Mouse (Mus musculus) ES-E14 (cell line): ENCODE measurements around the gene Vps52. TPM values are rescaled to one million over a fixed set of nuclear protein-coding genes. Genes with fewer than 3 reads are reported as not detected.

Source experiments
- DNase-seq: peaks from one replicate; pipeline ENCODE4 v3.0.0-alpha.2; 2013; ENCODE audit warnings: low read depth, low spot score
- H3K27ac ChIP-seq: 2 replicates; pipeline ENCODE4 v1.5.1; 2012; ENCODE audit warnings: low read depth, mild to moderate bottlenecking, low read length, moderate library complexity, mixed read lengths; ENCODE audit not compliant: poor library complexity, insufficient read depth, severe bottlenecking
- H3K36me3 ChIP-seq: 2 replicates; pipeline ENCODE4 v1.6.1; 2012; ENCODE audit warnings: mild to moderate bottlenecking, low read length, moderate library complexity, mixed read lengths; ENCODE audit not compliant: control insufficient read depth, poor library complexity, insufficient read depth, severe bottlenecking
- H3K4me1 ChIP-seq, 2 experiments: fragments of 150-350 bp in 1 of 2; sonication (generic) in 1 of 2; 2 replicates each; pipeline ENCODE4 v1.6.1; 2012; ENCODE audit warnings: low read length in 2 of 2, mild to moderate bottlenecking in 1 of 2, mixed read lengths in 1 of 2; ENCODE audit not compliant: control insufficient read depth in 2 of 2, insufficient read depth in 2 of 2, poor library complexity in 1 of 2
- H3K4me3 ChIP-seq, 2 experiments: fragments of 150-350 bp in 1 of 2; sonication (generic) in 1 of 2; 2 replicates each; pipeline ENCODE4 v1.5.1; 2012; ENCODE audit warnings: low read length in 2 of 2, low read depth in 1 of 2, mild to moderate bottlenecking in 1 of 2, mixed read lengths in 1 of 2; ENCODE audit not compliant: insufficient read depth in 1 of 2, poor library complexity in 1 of 2, severe bottlenecking in 1 of 2
- H3K9ac ChIP-seq: 2 replicates; pipeline ENCODE4 v1.6.1; 2012; ENCODE audit warnings: low read depth, mild to moderate bottlenecking, low read length, mixed read lengths; ENCODE audit not compliant: poor library complexity, insufficient read depth, severe bottlenecking
- H3K9me3 ChIP-seq: fragments of 150-350 bp; sonication (generic); 2 replicates; pipeline ENCODE4 v1.6.1; 2012; ENCODE audit warnings: low read depth, mild to moderate bottlenecking, low read length; ENCODE audit not compliant: control insufficient read depth, insufficient read depth
- CHD2 ChIP-seq: IDR thresholded peaks from 2 replicates; pipeline ENCODE4 v1.6.1; 2014; ENCODE audit warnings: mild to moderate bottlenecking, low read depth, low read length, inconsistent platforms
- HCFC1 ChIP-seq: IDR thresholded peaks from 2 replicates; pipeline ENCODE4 v1.6.1; 2012; ENCODE audit warnings: low read length, inconsistent platforms, borderline replicate concordance; ENCODE audit not compliant: insufficient read depth
- MAFK ChIP-seq: IDR thresholded peaks from 2 replicates; pipeline ENCODE4 v1.6.1; 2014; ENCODE audit warnings: mild to moderate bottlenecking, low read depth, low read length, inconsistent platforms; ENCODE audit not compliant: insufficient read depth
- ZC3H11A ChIP-seq: IDR thresholded peaks from 2 replicates; pipeline ENCODE4 v1.6.1; 2012; ENCODE audit warnings: low read depth, mild to moderate bottlenecking, inconsistent platforms, low read length, borderline replicate concordance
- ZNF384 ChIP-seq: IDR thresholded peaks from 2 replicates; pipeline ENCODE4 v1.6.1; 2012; ENCODE audit warnings: low read depth, low read length, inconsistent platforms
- in situ Hi-C, 2 experiments: fragments of 600-800 bp; cut with MboI; formaldehyde crosslinking; loops; one replicate each; pipeline ENCODE4 v1.15.1; 2025; ENCODE audit warnings: low sequenced_read_pairs in 2 of 2, inconsistent platforms in 1 of 2; ENCODE audit not compliant: unreplicated experiment in 2 of 2
- total RNA-seq: library from RNA; depleted of rRNA; stranded (reverse); fragments of 300-350 nt; gene quantifications from 2 replicates; pipeline ENCODE4 v1.2.3, GENCODE M21; 2012

The Vps52 gene
- total RNA-seq, 1 experiment, result 23.2 TPM

DNA sequence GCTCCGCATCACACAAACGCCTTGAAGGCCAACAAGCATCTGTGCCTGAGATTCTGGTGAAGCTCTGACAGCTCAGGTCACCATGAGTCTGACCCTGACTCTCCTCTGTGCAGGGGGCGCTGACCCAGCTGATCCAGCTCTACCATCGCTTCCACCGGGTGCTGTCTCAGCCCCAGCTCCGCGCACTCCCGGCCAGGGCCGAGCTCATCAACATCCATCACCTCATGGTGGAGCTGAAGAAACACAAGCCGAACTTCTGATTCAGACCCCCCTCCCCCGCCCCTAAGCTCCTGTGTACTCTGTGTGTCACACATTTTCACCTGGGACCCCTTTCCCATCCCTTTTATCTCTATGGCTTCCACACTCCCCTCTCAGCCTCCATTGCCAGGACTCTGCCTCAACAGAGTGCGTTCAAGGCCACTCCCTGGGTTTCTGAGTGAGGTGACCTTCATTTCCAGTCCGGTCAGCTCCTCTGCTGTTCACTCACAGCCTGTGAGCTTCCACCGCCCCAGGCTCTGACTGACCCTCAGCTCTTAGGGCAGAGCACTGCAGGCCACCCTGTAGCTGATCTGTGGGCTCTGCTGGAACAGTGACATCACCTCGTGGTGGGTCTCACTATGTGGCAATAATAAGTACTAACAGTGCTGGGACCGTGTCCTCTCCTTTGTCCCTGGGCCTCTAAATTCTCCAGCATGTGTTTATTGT lies 10.4 kb downstream of the Vps52 start:
- Histone ChIP-seq H3K9ac (no peak overlapping the region), H3K4me1 (no peaks in the 10 kb centered on the region), H3K27ac (no peak overlapping the region), H3K36me3 (peaks cover 31% of the 10 kb centered on the region; the same call in 1 of the 2 replicates), H3K9me3 (no peaks in the 10 kb centered on the region), H3K4me3 (no peak overlapping the region)
- in situ Hi-C loops, result no loop called here
- DNase-seq, result no peak
- TF ChIP-seq CHD2 (no peak), MAFK (no peak), ZC3H11A (no peak), HCFC1 (no peak), ZNF384 (no peak)

DNA sequence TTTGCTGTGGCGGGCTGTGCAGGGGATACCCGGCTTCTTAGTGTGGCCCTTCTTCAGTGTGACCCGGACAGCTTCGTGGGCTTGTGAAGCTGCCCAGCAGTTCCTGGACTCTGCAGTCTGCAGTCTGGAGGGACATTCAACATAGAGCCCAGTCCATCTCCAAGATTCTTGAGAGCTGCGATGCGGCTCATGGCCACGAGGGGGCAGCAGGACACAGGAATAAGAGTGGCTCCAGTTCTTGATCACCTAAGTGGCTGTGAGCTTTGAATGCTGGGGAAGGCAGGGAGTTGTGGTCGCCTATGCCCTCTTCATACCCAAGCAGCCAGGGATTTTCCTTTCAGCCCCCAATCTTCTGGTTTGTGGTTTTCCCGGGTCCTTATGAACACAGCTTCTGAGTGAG lies 12.9 kb downstream of the Vps52 start:
- H3K4me3 ChIP-seq, result no peak overlapping the region
- H3K9me3 ChIP-seq, result no peaks in the 10 kb centered on the region
- H3K4me1 ChIP-seq, result no peaks in the 10 kb centered on the region
- peaks cover 13% of the 10 kb centered on the region; the same call in 1 of the 2 replicates for H3K36me3 ChIP-seq
- in situ Hi-C loops, result no loop called here
- H3K27ac ChIP-seq, result no peak overlapping the region
- DNase-seq, result peak; percentile 81
- peak overlapping the region; percentile 33; the same call in 1 of the 2 replicates for H3K9ac ChIP-seq
- TF ChIP-seq HCFC1 (no peak), CHD2 (no peak), ZC3H11A (peak; percentile 8; the same call in 1 of the 2 replicates)

DNA sequence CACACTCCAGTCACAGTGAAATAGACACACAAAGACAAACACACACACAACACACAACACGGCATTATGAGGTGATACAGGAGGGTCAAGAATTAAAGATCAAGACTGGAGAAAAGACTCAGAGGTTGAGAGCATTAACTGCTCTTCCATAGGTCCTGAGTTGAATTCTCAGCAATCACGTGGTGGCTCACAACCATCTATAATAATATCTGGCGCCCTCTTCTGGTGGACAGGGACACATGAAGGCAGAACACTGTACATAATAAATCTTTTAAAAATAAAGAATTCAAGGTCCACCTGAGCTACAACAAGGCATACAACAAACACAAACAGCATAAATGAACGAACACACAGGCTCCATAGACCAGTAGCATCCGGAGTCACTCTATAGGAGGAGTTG lies 13.3 kb downstream of the Vps52 start:
- Histone ChIP-seq H3K9me3 (no peaks in the 10 kb centered on the region), H3K4me3 (no peak overlapping the region), H3K27ac (no peak overlapping the region), H3K9ac (peak overlapping the region; percentile 33; the same call in 1 of the 2 replicates), H3K36me3 (peaks cover 13% of the 10 kb centered on the region; the same call in 1 of the 2 replicates), H3K4me1 (no peaks in the 10 kb centered on the region)
- peak; percentile 81 for DNase-seq
- in situ Hi-C loops, result no loop called here
- TF ChIP-seq ZNF384, result no peak
- no peak for TF ChIP-seq MAFK
- no peak for TF ChIP-seq HCFC1
- TF ChIP-seq CHD2, result no peak
- no peak for TF ChIP-seq ZC3H11A

DNA sequence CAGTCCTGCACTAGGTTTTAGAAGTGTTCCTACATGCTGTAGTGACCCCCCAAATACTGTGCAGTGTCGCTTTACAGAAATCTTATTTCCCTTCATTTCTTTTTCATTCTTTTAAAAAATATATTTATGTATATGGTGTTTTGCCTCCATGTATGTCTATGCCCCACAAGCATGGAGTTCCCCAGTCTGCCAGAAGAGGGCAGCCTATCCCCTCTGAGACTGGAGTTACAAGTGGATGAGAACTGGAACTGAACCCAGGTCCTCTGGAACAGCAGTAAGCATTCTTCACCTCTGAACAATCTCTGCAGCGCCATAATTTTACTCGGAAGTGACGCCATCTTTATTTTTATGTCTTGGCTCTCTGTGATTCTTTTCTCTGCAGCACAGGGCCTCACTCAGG lies 13.8 kb downstream of the Vps52 start:
- TF ChIP-seq HCFC1, result no peak
- TF ChIP-seq MAFK, result no peak
- H3K4me1 ChIP-seq, result no peaks in the 10 kb centered on the region
- in situ Hi-C loops, result no loop called here
- no peak overlapping the region for H3K27ac ChIP-seq
- H3K4me3 ChIP-seq, result no peak overlapping the region
- DNase-seq, result no peak
- H3K9ac ChIP-seq, result no peak overlapping the region
- peaks cover 13% of the 10 kb centered on the region; the same call in 1 of the 2 replicates for H3K36me3 ChIP-seq
- no peaks in the 10 kb centered on the region for H3K9me3 ChIP-seq

DNA sequence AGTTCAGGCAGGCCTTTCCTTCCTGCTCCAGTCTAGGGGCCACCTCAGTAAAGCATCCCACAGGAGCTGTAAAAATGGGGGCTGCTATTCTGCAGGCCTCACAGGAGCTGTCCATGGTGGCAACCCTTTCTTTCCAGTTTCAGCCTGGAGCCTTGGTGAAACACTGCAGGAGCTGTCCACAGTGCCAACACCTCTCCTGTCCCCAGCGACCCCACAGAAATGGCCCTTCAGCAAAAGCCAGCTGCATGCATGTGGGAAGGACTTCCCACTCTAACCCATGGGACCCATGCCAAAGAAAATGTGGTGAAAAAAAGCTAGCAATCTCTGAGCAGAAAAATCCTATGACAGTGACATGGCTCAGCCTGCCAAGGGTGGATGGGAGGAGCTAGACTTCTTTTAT lies 17.1 kb downstream of the Vps52 start:
- no peak overlapping the region for H3K4me3 ChIP-seq
- H3K36me3 ChIP-seq, result no peaks in the 10 kb centered on the region; the same call in 1 of the 2 replicates
- in situ Hi-C loops, result no loop called here
- DNase-seq, result no peak
- no peaks in the 10 kb centered on the region; a peak in 1 of 4 replicates for H3K4me1 ChIP-seq
- H3K27ac ChIP-seq, result no peak overlapping the region
- no peaks in the 10 kb centered on the region for H3K9me3 ChIP-seq
- no peak overlapping the region for H3K9ac ChIP-seq
- TF ChIP-seq MAFK, result no peak
- no peak for TF ChIP-seq ZNF384
- no peak for TF ChIP-seq HCFC1
- no peak for TF ChIP-seq CHD2
- TF ChIP-seq ZC3H11A, result no peak
